Mouse (Mus musculus) olfactory bulb, adult 2 months (tissue): ENCODE data around the gene Lrrtm4.

ENCODE experiments used
- CTCF ChIP-seq: fragments of 200-500 bp; IDR thresholded peaks from 2 replicates; pipeline ENCODE4 v1.5.1; 2012; ENCODE audit warnings: low read depth, mild to moderate bottlenecking, low read length, moderate library complexity; ENCODE audit not compliant: insufficient read depth
- POLR2A ChIP-seq: fragments of 200-500 bp; IDR thresholded peaks from 2 replicates; pipeline ENCODE4 v1.6.1; 2012; ENCODE audit warnings: mild to moderate bottlenecking, low read depth, low read length, moderate library complexity; ENCODE audit not compliant: insufficient read depth

GRCm38 (mm10) chr6:80181916-80182315 is 163.2 kb downstream of the Lrrtm4 start:
- TF ChIP-seq POLR2A: no peak
- no peak for TF ChIP-seq CTCF
